Mouse (Mus musculus) midbrain, embryonic 14.5 days (tissue): ENCODE results near the gene Gmds. TPM values are rescaled to one million over a fixed set of nuclear protein-coding genes. Genes with fewer than 3 reads are reported as not detected.

Experiments
- ATAC-seq: fragments of 200-750 bp; cut with Nextera tagmentation; 2 replicates; pipeline ENCODE4 v1.8.0; 2017; ENCODE audit warnings: moderate number of reproducible peaks, moderate library complexity; ENCODE audit not compliant: low FRiP score, low TSS enrichment
- DNase-seq: peaks from one replicate; pipeline ENCODE4 v3.0.0-alpha.2; 2015
- H3K27ac ChIP-seq: fragments of 300-500 bp; sonication (generic); replicated peaks from 2 replicates; pipeline ENCODE4 v1.5.1; 2014; ENCODE audit warnings: mild to moderate bottlenecking, low read depth, low read length, moderate library complexity
- H3K27me3 ChIP-seq: fragments of 300-500 bp; sonication (generic); 2 replicates; pipeline ENCODE4 v1.6.1; 2014; ENCODE audit warnings: low read length, control low read depth, mixed read lengths; ENCODE audit not compliant: control insufficient read depth, insufficient read depth
- H3K36me3 ChIP-seq: fragments of 300-500 bp; sonication (generic); 2 replicates; pipeline ENCODE4 v1.6.1; 2014; ENCODE audit warnings: low read length, control low read depth; ENCODE audit not compliant: control insufficient read depth, insufficient read depth
- H3K4me1 ChIP-seq: fragments of 300-500 bp; sonication (generic); 2 replicates; pipeline ENCODE4 v1.6.1; 2014; ENCODE audit warnings: mild to moderate bottlenecking, antibody characterized with exemption, low read length, control low read depth; ENCODE audit not compliant: control insufficient read depth, insufficient read depth
- H3K4me2 ChIP-seq: fragments of 300-500 bp; sonication (generic); 2 replicates; pipeline ENCODE4 v1.6.1; 2014; ENCODE audit warnings: mild to moderate bottlenecking, low read length, moderate library complexity
- H3K4me3 ChIP-seq: fragments of 300-500 bp; sonication (generic); replicated peaks from 2 replicates; pipeline ENCODE4 v1.5.1; 2014; ENCODE audit warnings: low read depth, low read length
- H3K9ac ChIP-seq: fragments of 300-500 bp; sonication (generic); replicated peaks from 2 replicates; pipeline ENCODE4 v1.6.1; 2014; ENCODE audit warnings: mild to moderate bottlenecking, low read length, moderate library complexity
- H3K9me3 ChIP-seq: fragments of 300-500 bp; sonication (generic); 2 replicates; pipeline ENCODE4 v1.6.1; 2016; ENCODE audit warnings: low read length, control low read depth, mixed read lengths; ENCODE audit not compliant: control insufficient read depth
- WGBS: fragments of 180-500 bp; shearing (Covaris S2); extraction: QIAGEN DNeasy Blood & Tissue Kit; methylation state at CpG from one replicate; pipeline ENCODE4 v1.1.7; 2014; 5-methylcytosine and 5-hydroxymethylcytosine counted together
- polyA plus RNA-seq: library from polyadenylated mRNA; unstranded; fragments of >200 nt; fragmentation: Nextera tagmentation; extraction: Ambion mirVana; gene quantifications from 2 replicates; pipeline ENCODE4 v1.2.1, GENCODE M21; 2014

The Gmds gene
- polyA plus RNA-seq, 1 experiment from 2014 or later, result 32.6 TPM

- no peak for DNase-seq
Observed at GRCm38 (mm10) chr13:31892913-31893514, 445.5 kb downstream of the Gmds start.

GRCm38 (mm10) chr13:31888500-31888899, 450.0 kb downstream of the Gmds start:
- WGBS, result 89% methylated on average over 3 of the region's 3 CpGs
- H3K4me2 ChIP-seq, result no peak overlapping the region
- no peak for DNase-seq
- H3K9ac ChIP-seq, result no peak overlapping the region
- H3K9me3 ChIP-seq, result 0 out of 2 replicates have a peak, but pooled peaks cover 3% of the 10 kb centered on the region
- no peak for ATAC-seq
- no peak overlapping the region for H3K4me3 ChIP-seq
- H3K4me1 ChIP-seq, result no peaks in the 10 kb centered on the region
- no peak overlapping the region for H3K27ac ChIP-seq
- no peaks in the 10 kb centered on the region for H3K27me3 ChIP-seq
- H3K36me3 ChIP-seq, result no peaks in the 10 kb centered on the region

More at GRCm38 (mm10) chr13:31892913-31893514, 445.5 kb downstream of the Gmds start:
- WGBS, result 90% methylated on average over 2 of the region's 2 CpGs
- H3K27ac ChIP-seq, result no peak overlapping the region
- ATAC-seq, result no peak
- no peak overlapping the region for H3K9ac ChIP-seq
- no peaks in the 10 kb centered on the region for H3K36me3 ChIP-seq
- no peaks in the 10 kb centered on the region for H3K4me1 ChIP-seq
- H3K4me3 ChIP-seq, result no peak overlapping the region
- H3K4me2 ChIP-seq, result no peak overlapping the region
- H3K27me3 ChIP-seq, result no peaks in the 10 kb centered on the region
- 0 out of 2 replicates have a peak, but pooled peaks cover 3% of the 10 kb centered on the region for H3K9me3 ChIP-seq

GRCm38 (mm10) chr13:31885769-31886168, 452.8 kb downstream of the Gmds start:
- H3K27ac ChIP-seq, result no peak overlapping the region
- H3K27me3 ChIP-seq, result no peaks in the 10 kb centered on the region
- H3K36me3 ChIP-seq, result no peaks in the 10 kb centered on the region
- no peaks in the 10 kb centered on the region for H3K9me3 ChIP-seq
- H3K4me1 ChIP-seq, result no peaks in the 10 kb centered on the region
- ATAC-seq (no peak), DNase-seq (no peak)
- no peak overlapping the region for H3K9ac ChIP-seq
- no peak overlapping the region for H3K4me2 ChIP-seq
- WGBS, result 74% methylated on average over 1 of the region's 1 CpGs
- no peak overlapping the region for H3K4me3 ChIP-seq

- 88% methylated on average over 8 of the region's 8 CpGs for WGBS
- Histone ChIP-seq H3K27ac (no peak overlapping the region), H3K4me3 (no peak overlapping the region), H3K4me2 (no peak overlapping the region), H3K4me1 (no peaks in the 10 kb centered on the region), H3K9ac (no peak overlapping the region), H3K27me3 (no peaks in the 10 kb centered on the region), H3K36me3 (no peaks in the 10 kb centered on the region), H3K9me3 (no peaks in the 10 kb centered on the region)
- no peak for DNase-seq
- no peak for ATAC-seq
Observed at GRCm38 (mm10) chr13:31878805-31879477, 459.6 kb downstream of the Gmds start.

GRCm38 (mm10) chr13:31877061-31877460, 461.5 kb downstream of the Gmds start:
- Histone ChIP-seq H3K4me2 (no peak overlapping the region), H3K27ac (no peak overlapping the region), H3K9me3 (no peaks in the 10 kb centered on the region), H3K4me3 (no peak overlapping the region), H3K9ac (no peak overlapping the region), H3K4me1 (no peaks in the 10 kb centered on the region), H3K27me3 (no peaks in the 10 kb centered on the region), H3K36me3 (no peaks in the 10 kb centered on the region)
- no peak; the same call in 1 of the 2 replicates for ATAC-seq
- 82% methylated on average over 4 of the region's 4 CpGs for WGBS
- peak; percentile 4 for DNase-seq

- Histone ChIP-seq H3K4me3 (no peak overlapping the region), H3K9ac (no peak overlapping the region), H3K27ac (no peak overlapping the region), H3K4me2 (no peak overlapping the region), H3K27me3 (no peaks in the 10 kb centered on the region), H3K4me1 (no peaks in the 10 kb centered on the region), H3K9me3 (no peaks in the 10 kb centered on the region), H3K36me3 (no peaks in the 10 kb centered on the region)
- DNase-seq (no peak), ATAC-seq (no peak)
- WGBS, result 63% methylated on average over 3 of the region's 3 CpGs
Observed at GRCm38 (mm10) chr13:31874427-31874826, 464.1 kb downstream of the Gmds start.

- Histone ChIP-seq H3K27me3 (no peaks in the 10 kb centered on the region), H3K4me3 (no peak overlapping the region), H3K27ac (no peak overlapping the region), H3K4me2 (no peak overlapping the region), H3K36me3 (no peaks in the 10 kb centered on the region), H3K9ac (no peak overlapping the region), H3K9me3 (no peaks in the 10 kb centered on the region), H3K4me1 (no peaks in the 10 kb centered on the region)
- 95% methylated on average over 1 of the region's 1 CpGs for WGBS
- ATAC-seq (no peak), DNase-seq (no peak)
Observed at GRCm38 (mm10) chr13:31873269-31873668, 465.3 kb downstream of the Gmds start.

- no peak overlapping the region for H3K4me3 ChIP-seq
- H3K4me1 ChIP-seq, result no peaks in the 10 kb centered on the region
- no peaks in the 10 kb centered on the region for H3K9me3 ChIP-seq
- no peak overlapping the region for H3K9ac ChIP-seq
- ATAC-seq, result no peak
- no peaks in the 10 kb centered on the region for H3K36me3 ChIP-seq
- no peak overlapping the region for H3K27ac ChIP-seq
- H3K27me3 ChIP-seq, result no peaks in the 10 kb centered on the region
- WGBS, result 91% methylated on average over 5 of the region's 5 CpGs
- no peak for DNase-seq
- H3K4me2 ChIP-seq, result no peak overlapping the region
Observed at GRCm38 (mm10) chr13:31864786-31865185, 473.8 kb downstream of the Gmds start.

GRCm38 (mm10) chr13:31863461-31863860, 475.1 kb downstream of the Gmds start:
- WGBS, result 82% methylated on average over 9 of the region's 9 CpGs
- no peaks in the 10 kb centered on the region for H3K9me3 ChIP-seq
- H3K4me2 ChIP-seq, result no peak overlapping the region
- H3K4me3 ChIP-seq, result no peak overlapping the region
- no peaks in the 10 kb centered on the region for H3K36me3 ChIP-seq
- H3K27ac ChIP-seq, result no peak overlapping the region
- no peaks in the 10 kb centered on the region for H3K4me1 ChIP-seq
- DNase-seq (peak; percentile 7), ATAC-seq (no peak)
- no peaks in the 10 kb centered on the region for H3K27me3 ChIP-seq
- no peak overlapping the region for H3K9ac ChIP-seq
